Mouse (Mus musculus) intestine, embryonic 15.5 days (tissue): Measurements from ENCODE around the gene Hspe1. TPM values are rescaled to one million over a fixed set of nuclear protein-coding genes. Genes with fewer than 3 reads are reported as not detected.

Experiments
- ATAC-seq: fragments of 200-750 bp; cut with Nextera tagmentation; 2 replicates; pipeline ENCODE4 v1.8.0; 2017; ENCODE audit warnings: moderate TSS enrichment, moderate library complexity
- H3K27ac ChIP-seq: fragments of 300-500 bp; sonication (generic); 2 replicates; pipeline ENCODE4 v1.5.1; 2015; ENCODE audit warnings: mild to moderate bottlenecking, inconsistent platforms
- H3K27me3 ChIP-seq: fragments of 300-500 bp; sonication (generic); replicated peaks from 2 replicates; pipeline ENCODE4 v1.6.1; 2015; ENCODE audit warnings: inconsistent platforms
- H3K36me3 ChIP-seq: fragments of 300-500 bp; sonication (generic); 2 replicates; pipeline ENCODE4 v1.6.1; 2015; ENCODE audit warnings: inconsistent platforms
- H3K4me1 ChIP-seq: fragments of 300-500 bp; sonication (generic); replicated peaks from 2 replicates; pipeline ENCODE4 v1.6.1; 2015; ENCODE audit warnings: inconsistent platforms
- H3K4me2 ChIP-seq: fragments of 300-500 bp; sonication (generic); replicated peaks from 2 replicates; pipeline ENCODE4 v1.6.1; 2015; ENCODE audit warnings: mild to moderate bottlenecking, inconsistent platforms
- H3K4me3 ChIP-seq: fragments of 300-500 bp; sonication (generic); replicated peaks from 2 replicates; pipeline ENCODE4 v1.5.1; 2015; ENCODE audit warnings: inconsistent platforms
- H3K9ac ChIP-seq: fragments of 300-500 bp; sonication (generic); 2 replicates; pipeline ENCODE4 v1.6.1; 2015; ENCODE audit warnings: inconsistent platforms
- H3K9me3 ChIP-seq: fragments of 300-500 bp; sonication (generic); 2 replicates; pipeline ENCODE4 v1.6.1; 2016; ENCODE audit warnings: inconsistent platforms
- WGBS: fragments of 180-500 bp; shearing (Covaris S2); methylation state at CpG from one replicate; pipeline ENCODE4 v1.1.7; 2015; 5-methylcytosine and 5-hydroxymethylcytosine counted together
- polyA plus RNA-seq: library from polyadenylated mRNA; unstranded; fragments of >200 nt; fragmentation: Nextera tagmentation; extraction: Ambion mirVana; gene quantifications from 2 replicates; pipeline ENCODE4 v1.2.1, GENCODE M21; 2015

Gene Hspe1
- polyA plus RNA-seq, 1 experiment from 2014 or later, result 881 TPM

- peak overlapping the region; percentile 99 for H3K9ac ChIP-seq
- peak overlapping the region; percentile 77 for H3K4me2 ChIP-seq
- WGBS, result under 1% methylated on average over 51 of the region's 57 CpGs
- peak; percentile 88 for ATAC-seq
- H3K9me3 ChIP-seq, result no peaks in the 10 kb centered on the region
- peaks cover 15% of the 10 kb centered on the region for H3K36me3 ChIP-seq
- peak overlapping the region; percentile 96 for H3K27ac ChIP-seq
- H3K4me3 ChIP-seq, result peak overlapping the region; percentile 94
- no peaks in the 10 kb centered on the region for H3K27me3 ChIP-seq
- peaks cover 4% of the 10 kb centered on the region; the same call in 1 of the 2 replicates for H3K4me1 ChIP-seq
Measured at GRCm38 (mm10) chr1:55087401-55087904, 479 bp upstream of the Hspe1 start.

DNA sequence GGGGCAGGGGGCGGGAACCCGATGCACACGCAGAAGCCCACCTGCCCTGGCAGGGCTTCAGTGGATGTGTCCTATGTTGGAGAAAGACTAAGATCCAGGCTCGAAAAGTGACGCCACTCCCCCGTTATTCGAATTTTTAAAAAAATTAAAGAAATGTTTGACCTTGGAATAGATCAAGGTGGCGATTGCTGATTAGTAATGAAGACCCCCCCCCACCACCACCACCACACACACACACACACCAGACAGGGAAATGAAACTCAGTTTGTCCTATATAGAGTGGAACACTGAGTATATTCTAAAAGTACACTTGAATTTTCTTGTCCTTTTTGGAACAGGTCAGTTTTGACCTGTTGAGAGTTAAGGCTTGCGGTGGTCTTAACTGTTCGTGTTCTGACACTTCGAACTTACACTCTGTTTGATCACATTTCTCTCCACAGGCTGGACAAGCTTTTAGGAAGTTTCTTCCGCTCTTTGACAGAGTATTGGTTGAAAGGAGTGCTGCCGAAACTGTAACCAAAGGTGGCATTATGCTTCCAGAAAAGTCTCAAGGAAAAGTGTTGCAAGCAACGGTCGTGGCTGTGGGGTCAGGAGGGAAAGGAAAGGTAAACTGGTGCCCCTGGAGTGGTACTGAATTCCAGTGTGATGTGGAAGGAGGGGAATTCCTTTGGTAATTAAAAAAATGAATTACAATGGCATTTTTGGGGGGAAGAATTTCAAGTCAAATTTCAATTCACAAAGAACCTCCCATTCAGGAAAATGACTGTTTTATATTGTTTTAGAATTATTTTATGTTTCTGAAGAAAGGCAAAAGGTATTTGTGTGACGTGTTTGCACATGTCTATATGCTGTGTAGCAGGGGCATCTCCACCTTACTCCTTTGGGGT, 922 bp downstream of the Hspe1 start:
- Histone ChIP-seq H3K4me1 (peaks cover 4% of the 10 kb centered on the region; the same call in 1 of the 2 replicates), H3K9me3 (no peaks in the 10 kb centered on the region), H3K27ac (peak overlapping the region; percentile 96), H3K36me3 (peaks cover 4% of the 10 kb centered on the region; the same call in 1 of the 2 replicates), H3K4me2 (peak overlapping the region; percentile 66), H3K4me3 (peak overlapping the region; percentile 94), H3K27me3 (no peaks in the 10 kb centered on the region), H3K9ac (peak overlapping the region; percentile 79)
- WGBS, result 4% methylated on average over 16 of the region's 16 CpGs
- no peak for ATAC-seq

GRCm38 (mm10) chr1:55089498-55090064, 1.6 kb downstream of the Hspe1 start:
- no peaks in the 10 kb centered on the region for H3K9me3 ChIP-seq
- no peak for ATAC-seq
- H3K9ac ChIP-seq, result peak overlapping the region; percentile 47
- peaks cover 4% of the 10 kb centered on the region; the same call in 1 of the 2 replicates for H3K4me1 ChIP-seq
- peak overlapping the region; percentile 66 for H3K4me2 ChIP-seq
- WGBS, result 78% methylated on average over 5 of the region's 5 CpGs
- H3K36me3 ChIP-seq, result no peaks in the 10 kb centered on the region
- H3K27ac ChIP-seq, result no peak overlapping the region
- H3K27me3 ChIP-seq, result no peaks in the 10 kb centered on the region
- H3K4me3 ChIP-seq, result peak overlapping the region; percentile 94

- no peaks in the 10 kb centered on the region for H3K36me3 ChIP-seq
- no peak overlapping the region for H3K9ac ChIP-seq
- no peak overlapping the region for H3K4me3 ChIP-seq
- 88% methylated on average over 2 of the region's 2 CpGs for WGBS
- no peaks in the 10 kb centered on the region for H3K9me3 ChIP-seq
- peaks cover 4% of the 10 kb centered on the region; the same call in 1 of the 2 replicates for H3K4me1 ChIP-seq
- H3K27ac ChIP-seq, result no peak overlapping the region
- H3K4me2 ChIP-seq, result no peak overlapping the region
- ATAC-seq, result no peak
- H3K27me3 ChIP-seq, result no peaks in the 10 kb centered on the region
Measured at GRCm38 (mm10) chr1:55092056-55092455, 4.1 kb downstream of the Hspe1 start.

DNA sequence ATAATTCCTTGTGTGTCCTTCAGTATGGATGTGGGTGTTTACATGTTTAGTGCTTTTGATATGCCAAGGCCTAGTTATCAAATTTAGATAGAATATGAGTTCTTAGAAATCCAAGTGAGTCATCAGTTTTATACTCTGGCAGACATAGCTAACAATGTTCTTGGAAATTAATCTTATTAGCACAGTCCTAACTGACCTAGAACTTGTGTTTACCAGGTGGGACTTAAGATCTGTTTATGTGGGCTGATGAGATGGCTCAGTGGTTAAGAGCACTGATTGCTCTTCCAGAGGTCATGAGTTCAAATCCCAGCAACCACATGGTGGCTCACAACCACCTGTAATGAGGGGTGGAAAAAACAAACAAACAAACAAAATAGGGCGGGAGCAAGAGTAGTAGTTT, 4.5 kb downstream of the Hspe1 start:
- Histone ChIP-seq H3K9ac (no peak overlapping the region), H3K36me3 (no peaks in the 10 kb centered on the region), H3K9me3 (no peaks in the 10 kb centered on the region), H3K4me3 (no peak overlapping the region), H3K27me3 (no peaks in the 10 kb centered on the region), H3K4me1 (peaks cover 4% of the 10 kb centered on the region; the same call in 1 of the 2 replicates), H3K27ac (no peak overlapping the region), H3K4me2 (no peak overlapping the region)
- ATAC-seq, result no peak
- 65% methylated on average over 1 of the region's 1 CpGs for WGBS

GRCm38 (mm10) chr1:55106919-55107585, 19.1 kb downstream of the Hspe1 start:
- Histone ChIP-seq H3K27ac (no peak overlapping the region), H3K4me1 (0 out of 2 replicates have a peak, but pooled peaks cover 2% of the 10 kb centered on the region), H3K4me2 (no peak overlapping the region), H3K9me3 (no peaks in the 10 kb centered on the region), H3K9ac (no peak overlapping the region), H3K27me3 (no peaks in the 10 kb centered on the region), H3K36me3 (no peaks in the 10 kb centered on the region), H3K4me3 (no peak overlapping the region)
- ATAC-seq, result no peak
- WGBS, result 77% methylated on average over 9 of the region's 9 CpGs

DNA sequence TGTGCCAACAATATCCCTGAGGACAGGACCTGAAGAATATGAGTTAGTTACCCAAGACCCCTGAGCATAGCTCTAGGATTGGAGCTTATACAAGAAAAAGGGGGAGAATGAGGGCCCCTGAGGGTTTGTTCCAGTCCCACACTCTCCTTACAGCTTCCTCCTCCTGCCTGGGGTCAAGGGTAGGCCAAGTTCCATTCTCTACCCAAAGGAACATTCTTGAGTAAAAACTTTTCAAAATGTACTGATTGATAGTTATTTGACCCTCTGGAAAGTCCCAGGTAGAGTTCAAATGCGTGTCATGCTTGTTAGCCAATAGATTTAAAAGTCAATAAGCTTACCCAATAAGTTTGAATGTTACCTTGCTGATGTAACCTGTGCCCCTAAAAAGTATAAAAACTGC, 19.7 kb downstream of the Hspe1 start:
- Histone ChIP-seq H3K9ac (no peak overlapping the region), H3K4me2 (no peak overlapping the region), H3K4me1 (0 out of 2 replicates have a peak, but pooled peaks cover 2% of the 10 kb centered on the region), H3K9me3 (no peaks in the 10 kb centered on the region), H3K27ac (no peak overlapping the region), H3K4me3 (no peak overlapping the region), H3K36me3 (no peaks in the 10 kb centered on the region), H3K27me3 (no peaks in the 10 kb centered on the region)
- ATAC-seq, result no peak
- WGBS, result 76% methylated on average over 1 of the region's 1 CpGs

GRCm38 (mm10) chr1:55108473-55108872, 20.5 kb downstream of the Hspe1 start:
- no peaks in the 10 kb centered on the region for H3K27me3 ChIP-seq
- no peak for ATAC-seq
- H3K4me3 ChIP-seq, result no peak overlapping the region
- H3K9ac ChIP-seq, result no peak overlapping the region
- H3K4me1 ChIP-seq, result 0 out of 2 replicates have a peak, but pooled peaks cover 2% of the 10 kb centered on the region
- WGBS, result 60% methylated on average over 2 of the region's 2 CpGs
- H3K36me3 ChIP-seq, result no peaks in the 10 kb centered on the region
- no peak overlapping the region for H3K27ac ChIP-seq
- no peak overlapping the region for H3K4me2 ChIP-seq
- H3K9me3 ChIP-seq, result no peaks in the 10 kb centered on the region

- Histone ChIP-seq H3K4me2 (no peak overlapping the region), H3K9me3 (no peaks in the 10 kb centered on the region), H3K36me3 (no peaks in the 10 kb centered on the region), H3K27me3 (no peaks in the 10 kb centered on the region), H3K9ac (no peak overlapping the region), H3K4me1 (0 out of 2 replicates have a peak, but pooled peaks cover 2% of the 10 kb centered on the region), H3K4me3 (no peak overlapping the region), H3K27ac (no peak overlapping the region)
- 90% methylated on average over 4 of the region's 4 CpGs for WGBS
- ATAC-seq, result no peak
Measured at GRCm38 (mm10) chr1:55109066-55109766, 21.3 kb downstream of the Hspe1 start.

GRCm38 (mm10) chr1:55123046-55123445, 35.1 kb downstream of the Hspe1 start:
- Histone ChIP-seq H3K9ac (no peak overlapping the region), H3K4me3 (no peak overlapping the region), H3K4me1 (no peaks in the 10 kb centered on the region), H3K27ac (no peak overlapping the region), H3K9me3 (no peaks in the 10 kb centered on the region), H3K4me2 (no peak overlapping the region), H3K36me3 (no peaks in the 10 kb centered on the region), H3K27me3 (no peaks in the 10 kb centered on the region)
- WGBS, result 78% methylated on average over 5 of the region's 5 CpGs
- no peak for ATAC-seq

GRCm38 (mm10) chr1:55123561-55123960, 35.6 kb downstream of the Hspe1 start:
- no peaks in the 10 kb centered on the region for H3K27me3 ChIP-seq
- no peak for ATAC-seq
- H3K4me3 ChIP-seq, result no peak overlapping the region
- no peaks in the 10 kb centered on the region for H3K9me3 ChIP-seq
- 77% methylated on average over 2 of the region's 2 CpGs for WGBS
- no peak overlapping the region for H3K4me2 ChIP-seq
- no peaks in the 10 kb centered on the region for H3K36me3 ChIP-seq
- H3K4me1 ChIP-seq, result no peaks in the 10 kb centered on the region
- no peak overlapping the region for H3K27ac ChIP-seq
- no peak overlapping the region for H3K9ac ChIP-seq
